Mouse (Mus musculus) midbrain, embryonic 10.5 days (tissue): ENCODE measurements around the gene Lrrc15. TPM values are rescaled to one million over a fixed set of nuclear protein-coding genes. Genes with fewer than 3 reads are reported as not detected.
A peak's percentile ranks its signal among the peaks of the same experiment; 100 is the strongest.

Experiments
- DNase-seq: peaks from one replicate; pipeline ENCODE4 v3.0.0-alpha.2; 2017; ENCODE audit warnings: low spot score
- H3K27ac ChIP-seq: fragments of 300-500 bp; sonication (generic); replicated peaks from 2 replicates; pipeline ENCODE4 v1.5.1; 2016; ENCODE audit warnings: mild to moderate bottlenecking
- H3K27me3 ChIP-seq: fragments of 300-500 bp; sonication (generic); 2 replicates; pipeline ENCODE4 v1.6.1; 2016; ENCODE audit warnings: low read depth, mild to moderate bottlenecking; ENCODE audit not compliant: poor library complexity, severe bottlenecking
- H3K36me3 ChIP-seq: fragments of 300-500 bp; sonication (generic); 2 replicates; pipeline ENCODE4 v1.6.1; 2016; ENCODE audit warnings: mild to moderate bottlenecking, moderate library complexity
- H3K4me1 ChIP-seq: fragments of 300-500 bp; sonication (generic); 2 replicates; pipeline ENCODE4 v1.6.1; 2016
- H3K4me3 ChIP-seq: fragments of 300-500 bp; sonication (generic); 2 replicates; pipeline ENCODE4 v1.5.1; 2016; ENCODE audit warnings: mild to moderate bottlenecking, moderate library complexity
- H3K9me3 ChIP-seq: fragments of 300-500 bp; sonication (generic); replicated peaks from 2 replicates; pipeline ENCODE4 v1.6.1; 2016; ENCODE audit warnings: mild to moderate bottlenecking
- WGBS: fragments of 180-500 bp; shearing (Covaris S2); methylation state at CpG from one replicate; pipeline ENCODE4 v1.1.7; 2016; 5-methylcytosine and 5-hydroxymethylcytosine counted together
- polyA plus RNA-seq: library from polyadenylated mRNA; unstranded; fragments of >200 nt; fragmentation: Nextera tagmentation; extraction: Ambion mirVana; gene quantifications from 2 replicates; pipeline ENCODE4 v1.2.1, GENCODE M21; 2016

Gene Lrrc15
- polyA plus RNA-seq, 1 experiment from 2014 or later = 0.38 TPM

DNA sequence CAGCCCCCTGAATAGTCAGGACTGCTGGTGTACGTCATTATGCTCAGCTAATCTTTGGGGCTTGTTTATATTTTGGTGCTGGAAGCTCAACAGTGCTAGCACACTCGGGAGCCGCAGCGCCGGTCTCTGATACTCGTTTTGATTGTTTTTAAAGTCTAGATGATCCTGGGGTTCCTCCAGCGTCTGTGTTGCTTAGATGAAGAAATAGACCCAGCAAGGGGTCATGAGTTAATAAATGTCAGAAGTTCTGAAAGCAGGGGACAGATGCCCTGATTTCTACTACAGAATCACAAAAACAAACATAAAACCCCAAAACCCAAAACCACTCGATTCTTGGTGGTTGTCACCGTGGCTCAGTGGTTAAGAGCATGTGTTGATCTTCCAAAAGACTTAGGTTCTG lies 29.2 kb downstream of the Lrrc15 start:
- Histone ChIP-seq H3K36me3 (no peaks in the 10 kb centered on the region), H3K4me3 (no peak overlapping the region), H3K27ac (no peak overlapping the region), H3K4me1 (peaks cover 5% of the 10 kb centered on the region; the same call in 1 of the 2 replicates), H3K27me3 (peaks cover 57% of the 10 kb centered on the region), H3K9me3 (no peaks in the 10 kb centered on the region)
- DNase-seq = no peak
- WGBS = 78% methylated on average over 9 of the region's 9 CpGs

DNA sequence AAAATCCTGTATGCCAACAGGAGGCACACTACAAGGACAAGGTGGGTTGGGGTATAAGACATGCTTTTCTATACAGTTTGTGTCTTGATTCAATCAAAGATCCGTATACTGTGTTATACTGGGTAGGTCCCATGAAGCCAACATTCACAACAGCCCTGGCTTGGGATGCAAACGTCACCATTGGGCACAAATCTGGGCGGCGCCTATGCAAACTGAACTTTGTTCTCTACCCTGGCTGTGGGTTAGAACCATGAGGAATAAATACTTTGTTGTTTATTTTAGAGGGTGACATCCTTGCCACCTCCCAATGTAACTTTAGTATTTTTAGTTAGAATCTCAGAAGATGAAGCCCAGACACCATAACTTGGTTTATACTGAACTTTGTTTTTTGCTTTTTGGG lies 29.7 kb downstream of the Lrrc15 start:
- Histone ChIP-seq H3K27ac (no peak overlapping the region), H3K4me1 (peaks cover 5% of the 10 kb centered on the region; the same call in 1 of the 2 replicates), H3K4me3 (no peak overlapping the region), H3K9me3 (no peaks in the 10 kb centered on the region), H3K27me3 (peaks cover 58% of the 10 kb centered on the region), H3K36me3 (no peaks in the 10 kb centered on the region)
- DNase-seq = no peak
- WGBS = 87% methylated on average over 4 of the region's 4 CpGs

DNA sequence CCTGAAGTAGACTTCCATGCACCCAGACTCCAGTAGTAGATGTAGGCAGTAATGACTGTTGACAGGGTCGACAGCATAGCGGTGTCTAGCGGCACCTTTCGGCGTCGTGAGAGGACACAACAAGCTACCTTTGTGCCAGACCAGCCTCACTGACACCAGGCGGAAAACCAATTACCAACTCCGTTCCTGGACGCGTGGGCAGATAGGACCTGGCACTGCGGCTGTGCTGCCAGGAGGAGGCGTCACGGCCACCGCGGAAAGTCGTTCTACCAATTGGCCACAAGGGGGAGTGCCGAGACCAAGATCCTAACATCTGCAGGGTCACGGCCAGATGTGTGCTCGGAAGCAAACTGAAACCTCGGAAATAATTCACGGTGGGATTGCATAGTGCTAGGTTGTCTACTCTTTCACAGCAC lies 31.0 kb downstream of the Lrrc15 start:
- Histone ChIP-seq H3K9me3 (no peaks in the 10 kb centered on the region), H3K4me3 (peak overlapping the region; percentile 5; the same call in 1 of the 2 replicates), H3K36me3 (no peaks in the 10 kb centered on the region), H3K4me1 (peaks cover 5% of the 10 kb centered on the region; the same call in 1 of the 2 replicates), H3K27ac (no peak overlapping the region), H3K27me3 (peaks cover 53% of the 10 kb centered on the region)
- 2% methylated on average over 21 of the region's 21 CpGs for WGBS
- DNase-seq = peak; percentile 87

- WGBS = 88% methylated on average over 12 of the region's 12 CpGs
- Histone ChIP-seq H3K27me3 (peaks cover 44% of the 10 kb centered on the region), H3K4me3 (no peak overlapping the region), H3K36me3 (no peaks in the 10 kb centered on the region), H3K27ac (no peak overlapping the region), H3K4me1 (0 out of 2 replicates have a peak, but pooled peaks cover 4% of the 10 kb centered on the region), H3K9me3 (no peaks in the 10 kb centered on the region)
- no peak for DNase-seq
Observed at GRCm38 (mm10) chr16:30244037-30244700, 38.9 kb downstream of the Lrrc15 start.

GRCm38 (mm10) chr16:30241623-30242022 lies 41.4 kb downstream of the Lrrc15 start:
- DNase-seq = no peak
- peaks cover 66% of the 10 kb centered on the region for H3K27me3 ChIP-seq
- peaks cover 5% of the 10 kb centered on the region for H3K4me1 ChIP-seq
- no peak overlapping the region for H3K27ac ChIP-seq
- WGBS = 31% methylated on average over 2 of the region's 2 CpGs
- no peak overlapping the region for H3K4me3 ChIP-seq
- H3K36me3 ChIP-seq = no peaks in the 10 kb centered on the region
- no peaks in the 10 kb centered on the region for H3K9me3 ChIP-seq

DNA sequence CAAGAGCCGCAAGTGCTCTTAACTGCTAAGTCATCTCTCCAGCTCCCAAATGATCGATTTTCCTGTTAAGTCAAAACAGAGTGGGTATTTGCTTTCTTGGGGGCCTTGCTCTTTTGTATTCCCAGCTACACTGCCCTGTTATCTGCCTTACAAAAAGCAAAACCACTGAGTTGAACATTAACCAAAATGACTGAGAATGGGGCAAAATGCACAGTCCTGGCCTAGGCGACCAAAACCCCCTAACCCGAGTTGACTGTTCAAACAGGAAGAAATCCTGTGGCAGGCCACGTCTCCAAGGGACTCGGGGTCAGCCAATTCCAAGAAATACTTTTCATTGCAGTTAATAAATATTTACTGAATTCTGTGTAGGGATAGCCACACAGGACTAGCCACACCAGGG lies 44.3 kb downstream of the Lrrc15 start:
- Histone ChIP-seq H3K4me3 (no peak overlapping the region), H3K4me1 (peaks cover 26% of the 10 kb centered on the region), H3K36me3 (no peaks in the 10 kb centered on the region), H3K27me3 (peaks cover 94% of the 10 kb centered on the region), H3K27ac (no peak overlapping the region), H3K9me3 (no peaks in the 10 kb centered on the region)
- WGBS = 78% methylated on average over 6 of the region's 6 CpGs
- no peak for DNase-seq

- Histone ChIP-seq H3K4me3 (peak overlapping the region; percentile 53), H3K27me3 (peaks cover 100% of the 10 kb centered on the region), H3K27ac (peak overlapping the region; percentile 75), H3K4me1 (peaks cover 29% of the 10 kb centered on the region), H3K9me3 (no peaks in the 10 kb centered on the region), H3K36me3 (no peaks in the 10 kb centered on the region)
- WGBS = 2% methylated on average over 33 of the region's 33 CpGs
- DNase-seq = peak; percentile 87
Observed at GRCm38 (mm10) chr16:30236091-30236699, 46.9 kb downstream of the Lrrc15 start.

DNA sequence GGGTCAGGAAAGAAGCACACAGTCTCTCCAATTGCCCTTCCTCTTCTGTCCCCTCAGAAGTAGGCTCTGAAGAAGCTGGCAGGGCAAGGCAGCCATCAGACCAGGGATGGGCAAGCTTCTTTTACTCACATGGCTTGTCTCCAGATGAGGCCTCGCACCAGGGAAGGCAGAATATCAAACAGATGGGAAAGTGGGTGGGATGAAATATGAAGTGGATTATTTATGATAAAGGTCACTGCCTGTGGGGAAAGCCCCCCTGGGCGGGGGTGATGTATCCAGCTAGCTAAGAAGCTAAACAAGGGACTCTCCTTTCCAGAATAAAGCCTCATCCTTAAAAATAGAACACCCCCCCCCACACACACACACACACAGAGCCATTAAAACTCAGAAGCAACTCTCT lies 47.5 kb downstream of the Lrrc15 start:
- Histone ChIP-seq H3K27me3 (peaks cover 100% of the 10 kb centered on the region), H3K4me3 (no peak overlapping the region), H3K27ac (peak overlapping the region; percentile 75; the same call in 1 of the 2 replicates), H3K4me1 (peaks cover 29% of the 10 kb centered on the region), H3K9me3 (no peaks in the 10 kb centered on the region), H3K36me3 (no peaks in the 10 kb centered on the region)
- DNase-seq = no peak
- WGBS = 57% methylated on average over 2 of the region's 2 CpGs

GRCm38 (mm10) chr16:30234636-30235546 lies 48.2 kb downstream of the Lrrc15 start:
- no peaks in the 10 kb centered on the region for H3K9me3 ChIP-seq
- H3K27ac ChIP-seq = no peak overlapping the region; the same call in 1 of the 2 replicates
- DNase-seq = no peak
- H3K36me3 ChIP-seq = no peaks in the 10 kb centered on the region
- 63% methylated on average over 12 of the region's 12 CpGs for WGBS
- H3K4me1 ChIP-seq = peaks cover 29% of the 10 kb centered on the region
- H3K27me3 ChIP-seq = peaks cover 100% of the 10 kb centered on the region
- H3K4me3 ChIP-seq = no peak overlapping the region

DNA sequence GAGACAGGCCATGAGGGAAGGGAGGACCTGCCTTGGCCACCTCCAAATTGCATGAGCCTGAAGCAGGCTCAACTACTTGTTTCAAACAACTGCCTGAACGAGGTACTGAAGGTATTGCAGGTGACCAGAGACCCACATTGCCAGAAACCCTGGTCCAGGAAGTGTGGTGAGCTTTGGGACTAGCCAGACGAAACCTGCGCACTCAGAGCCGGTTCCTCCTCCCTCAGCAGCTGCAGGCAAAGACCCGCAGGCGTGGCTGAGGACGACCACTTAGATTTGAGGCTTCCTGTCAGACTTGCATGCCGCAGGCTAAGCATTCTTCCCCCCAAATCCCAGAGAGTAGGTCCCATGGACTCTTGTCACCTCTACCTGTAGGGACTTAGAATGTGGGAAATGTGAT lies 49.0 kb downstream of the Lrrc15 start:
- Histone ChIP-seq H3K27ac (no peak overlapping the region), H3K27me3 (peaks cover 100% of the 10 kb centered on the region), H3K4me1 (peaks cover 29% of the 10 kb centered on the region), H3K9me3 (no peaks in the 10 kb centered on the region), H3K36me3 (no peaks in the 10 kb centered on the region), H3K4me3 (no peak overlapping the region)
- no peak for DNase-seq
- 59% methylated on average over 8 of the region's 8 CpGs for WGBS

DNA sequence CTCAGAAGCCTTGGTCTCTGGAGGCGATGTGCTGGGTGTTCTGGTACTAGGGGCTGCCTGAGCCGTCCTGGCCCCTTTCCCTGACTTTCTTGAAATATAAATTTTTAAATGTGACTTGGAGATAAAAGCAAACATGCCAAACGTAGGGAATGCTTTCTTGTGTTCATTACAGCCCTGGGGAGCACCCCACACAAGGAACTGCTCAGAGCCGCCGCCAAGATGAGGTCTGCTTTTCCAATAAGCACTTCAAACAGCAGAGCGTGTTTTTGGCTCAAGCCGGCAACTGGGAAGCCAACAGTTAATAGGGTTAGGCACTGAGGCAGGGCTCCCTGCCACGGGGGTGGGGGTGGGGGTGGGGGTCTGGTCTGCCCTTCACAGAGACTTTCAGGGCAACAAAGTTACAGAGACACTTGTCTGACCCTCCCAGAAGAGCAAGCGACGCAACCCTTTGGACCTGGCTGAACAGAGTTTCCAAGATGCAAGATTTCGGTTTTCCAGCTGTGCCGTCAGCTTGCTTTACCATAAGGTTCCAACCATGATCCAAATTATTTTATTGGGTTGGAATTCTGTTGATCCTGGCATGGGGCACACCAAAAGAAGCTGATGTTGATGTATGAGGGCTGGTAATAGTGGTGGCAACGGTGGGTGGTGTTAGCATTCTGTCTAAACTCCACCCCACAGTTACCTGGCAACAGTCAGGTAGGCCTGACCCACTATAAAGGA lies 51.0 kb downstream of the Lrrc15 start:
- Histone ChIP-seq H3K4me1 (peaks cover 33% of the 10 kb centered on the region), H3K4me3 (no peak overlapping the region), H3K36me3 (no peaks in the 10 kb centered on the region), H3K9me3 (no peaks in the 10 kb centered on the region), H3K27me3 (peaks cover 100% of the 10 kb centered on the region), H3K27ac (no peak overlapping the region)
- WGBS = 33% methylated on average over 13 of the region's 13 CpGs
- DNase-seq = no peak

DNA sequence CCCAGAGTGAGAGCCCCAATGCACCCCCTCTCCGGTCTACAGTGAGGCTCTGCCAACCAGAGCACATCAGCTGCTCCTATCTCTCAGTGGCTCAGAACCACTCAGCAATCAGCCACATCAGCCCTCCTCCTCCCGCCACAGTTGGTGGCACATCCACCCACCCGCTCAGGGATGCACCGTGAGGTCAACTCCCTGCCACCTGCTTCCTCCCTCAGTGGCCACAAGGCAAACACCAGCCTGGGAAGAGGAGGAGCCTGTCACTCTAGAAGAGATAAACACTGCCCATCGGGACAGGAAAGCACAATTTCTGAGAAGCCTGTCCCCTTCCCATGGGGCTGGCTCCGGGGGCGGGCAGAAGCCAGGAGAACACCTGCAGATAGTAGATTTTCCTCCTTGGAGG lies 55.7 kb downstream of the Lrrc15 start:
- peaks cover 22% of the 10 kb centered on the region for H3K4me1 ChIP-seq
- H3K36me3 ChIP-seq = no peaks in the 10 kb centered on the region
- no peak overlapping the region for H3K4me3 ChIP-seq
- H3K9me3 ChIP-seq = no peaks in the 10 kb centered on the region
- H3K27ac ChIP-seq = no peak overlapping the region
- H3K27me3 ChIP-seq = peaks cover 100% of the 10 kb centered on the region
- WGBS = 68% methylated on average over 7 of the region's 7 CpGs
- no peak for DNase-seq
